Mouse (Mus musculus) heart, adult 2 months (tissue): ENCODE results near the gene Lonp2.

ENCODE experiments used
- CTCF ChIP-seq: fragments of 200-600 bp; IDR thresholded peaks from 2 replicates; pipeline ENCODE4 v1.8.1; 2022; ENCODE audit warnings: antibody characterized with exemption, mild to moderate bottlenecking, moderate library complexity
- EP300 ChIP-seq: fragments of 200-500 bp; IDR thresholded peaks from 2 replicates; pipeline ENCODE4 v1.6.1; 2011; ENCODE audit warnings: low read depth, low read length, control low read depth; ENCODE audit not compliant: insufficient read depth
- POLR2A ChIP-seq: fragments of 200-500 bp; IDR thresholded peaks from 2 replicates; pipeline ENCODE4 v1.6.1; 2011; ENCODE audit warnings: mild to moderate bottlenecking, low read depth, low read length, control low read depth; ENCODE audit not compliant: insufficient read depth

DNA sequence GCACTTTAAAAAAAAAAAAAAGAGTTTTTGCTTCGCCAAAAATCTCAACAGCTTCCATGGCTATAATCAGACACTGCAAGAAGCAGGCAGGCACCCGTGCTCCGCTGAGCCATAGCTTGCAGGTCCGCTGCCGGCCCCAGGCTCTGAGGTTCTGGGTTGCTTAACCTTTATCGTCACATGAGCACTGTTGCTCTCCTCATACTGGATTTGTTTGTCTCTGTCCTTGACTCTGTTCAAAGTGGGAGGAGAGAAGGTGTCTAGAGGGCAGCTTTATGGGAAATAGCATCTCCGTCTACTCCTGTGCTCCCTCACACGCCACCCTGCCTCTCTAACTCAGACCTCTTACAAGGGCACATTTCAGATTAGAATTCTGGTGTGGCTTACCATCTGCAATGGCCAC is 45.1 kb upstream of the Lonp2 start:
- TF ChIP-seq CTCF (no peak), POLR2A (no peak), EP300 (no peak)
